Mouse (Mus musculus) stomach, postnatal 0 days (tissue): Measurements from ENCODE around the gene Mgat4a.

Experiments used
- CTCF ChIP-seq: IDR thresholded peaks from 2 replicates; pipeline ENCODE4 v1.5.1; 2016; ENCODE audit warnings: antibody characterized with exemption, low read depth, mild to moderate bottlenecking, moderate library complexity
- EP300 ChIP-seq: optimal IDR thresholded peaks from 2 replicates; pipeline ENCODE3; 2016; ENCODE audit warnings: antibody characterized with exemption

GRCm38 (mm10) chr1:37398961-37399360, 141.9 kb downstream of the Mgat4a start:
- TF ChIP-seq CTCF (peak; percentile 4; the same call in 1 of the 2 replicates), EP300 (no peak)
